Mouse (Mus musculus) embryonic facial prominence, embryonic 12.5 days (tissue): ENCODE measurements at regions not wholly inside any gene's neighbourhood (a gene's known extent, or its start where the extent isn't known, plus 50 kb on each side); places are given as distances from the start of the nearest gene placed in this dataset.

Source experiments
- ATAC-seq: fragments of 200-750 bp; cut with Nextera tagmentation; 2 replicates; pipeline ENCODE4 v1.8.0; 2017; ENCODE audit not compliant: insufficient number of reproducible peaks, insufficient read depth, low FRiP score, low TSS enrichment
- H3K27ac ChIP-seq: fragments of 300-500 bp; sonication (generic); 2 replicates; pipeline ENCODE4 v1.5.1; 2016; ENCODE audit warnings: mild to moderate bottlenecking
- H3K27me3 ChIP-seq: fragments of 300-500 bp; sonication (generic); 2 replicates; pipeline ENCODE4 v1.6.1; 2016; ENCODE audit warnings: mild to moderate bottlenecking, moderate library complexity
- H3K36me3 ChIP-seq: fragments of 300-500 bp; sonication (generic); 2 replicates; pipeline ENCODE4 v1.6.1; 2016; ENCODE audit warnings: mild to moderate bottlenecking
- H3K4me1 ChIP-seq: fragments of 300-500 bp; sonication (generic); 2 replicates; pipeline ENCODE4 v1.6.1; 2016
- H3K4me2 ChIP-seq: fragments of 300-500 bp; sonication (generic); replicated peaks from 2 replicates; pipeline ENCODE4 v1.6.1; 2016; ENCODE audit warnings: mild to moderate bottlenecking, moderate library complexity
- H3K4me3 ChIP-seq: fragments of 300-500 bp; sonication (generic); 2 replicates; pipeline ENCODE4 v1.5.1; 2016; ENCODE audit warnings: mild to moderate bottlenecking
- H3K9ac ChIP-seq: fragments of 300-500 bp; sonication (generic); 2 replicates; pipeline ENCODE4 v1.6.1; 2016; ENCODE audit warnings: mild to moderate bottlenecking, moderate library complexity
- H3K9me3 ChIP-seq: fragments of 300-500 bp; sonication (generic); 2 replicates; pipeline ENCODE4 v1.6.1; 2016; ENCODE audit warnings: mild to moderate bottlenecking, moderate library complexity
- WGBS: fragments of 180-500 bp; shearing (Covaris S2); methylation state at CpG from one replicate; pipeline ENCODE4 v1.1.7; 2016; 5-methylcytosine and 5-hydroxymethylcytosine counted together

- WGBS = 69% methylated on average over 1 of the region's 1 CpGs
These were observed 55.6 kb upstream of the Mbnl1 start for GRCm38 (mm10) chr3:60417001-60417400.

DNA sequence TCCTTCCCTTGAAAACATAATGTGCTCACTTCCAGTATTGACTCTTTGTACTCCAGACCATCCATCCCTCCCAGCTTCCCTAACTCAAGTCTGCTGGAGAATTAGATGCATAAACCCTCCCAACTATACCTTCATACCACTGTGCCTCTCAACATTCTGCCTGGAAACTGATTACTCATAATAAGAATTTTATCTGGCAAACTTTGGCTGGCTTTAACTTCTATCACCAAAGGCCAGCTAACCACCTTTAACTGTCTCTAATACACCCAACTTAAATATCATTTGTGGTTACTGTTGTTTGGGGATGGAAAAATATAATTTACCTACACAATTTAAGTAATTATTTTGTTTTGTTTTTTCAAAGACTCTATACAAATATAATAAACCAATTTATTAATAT is 54.0 kb upstream of the Mbnl1 start:
- Histone ChIP-seq H3K27me3 (no peaks in the 10 kb centered on the region), H3K27ac (no peak overlapping the region), H3K36me3 (no peaks in the 10 kb centered on the region), H3K4me3 (no peak overlapping the region), H3K4me2 (no peak overlapping the region), H3K4me1 (no peaks in the 10 kb centered on the region), H3K9ac (no peak overlapping the region), H3K9me3 (no peaks in the 10 kb centered on the region)
- no peak for ATAC-seq

More at GRCm38 (mm10) chr3:60417001-60417400, 55.6 kb upstream of the Mbnl1 start:
- Histone ChIP-seq H3K27ac (no peak overlapping the region), H3K36me3 (no peaks in the 10 kb centered on the region), H3K4me1 (no peaks in the 10 kb centered on the region), H3K9me3 (no peaks in the 10 kb centered on the region), H3K9ac (no peak overlapping the region), H3K4me2 (no peak overlapping the region), H3K27me3 (no peaks in the 10 kb centered on the region), H3K4me3 (no peak overlapping the region)
- ATAC-seq = no peak

DNA sequence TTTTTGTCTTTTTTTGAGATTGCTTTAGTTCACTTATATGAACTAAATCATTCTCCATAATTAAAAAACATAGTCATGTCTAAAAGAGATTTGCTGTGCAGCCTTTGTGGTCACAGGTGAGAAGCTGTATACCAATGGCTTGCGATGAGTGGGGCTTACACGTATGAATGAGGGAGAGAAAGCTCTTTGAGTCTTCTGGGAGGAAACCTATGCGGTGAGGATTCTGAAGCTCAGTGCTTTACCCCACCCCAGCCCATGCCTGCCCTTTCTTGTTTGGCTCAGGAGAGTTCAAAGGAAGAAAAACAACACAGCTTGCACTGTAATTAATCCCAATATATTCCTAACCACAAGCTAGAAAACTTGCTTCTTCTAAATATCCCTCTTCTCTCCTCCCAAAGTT is 53.4 kb upstream of the Mbnl1 start:
- H3K4me2 ChIP-seq = no peak overlapping the region
- no peaks in the 10 kb centered on the region for H3K36me3 ChIP-seq
- no peaks in the 10 kb centered on the region for H3K4me1 ChIP-seq
- no peak overlapping the region for H3K4me3 ChIP-seq
- H3K27ac ChIP-seq = no peak overlapping the region
- H3K9ac ChIP-seq = no peak overlapping the region
- 84% methylated on average over 3 of the region's 3 CpGs for WGBS
- H3K27me3 ChIP-seq = no peaks in the 10 kb centered on the region
- H3K9me3 ChIP-seq = no peaks in the 10 kb centered on the region
- no peak for ATAC-seq
